Mouse (Mus musculus): ENCODE data around the gene Alppl2.
A peak's percentile ranks its signal among the peaks of the same experiment; 100 is the strongest.

Gene Alppl2

DNA sequence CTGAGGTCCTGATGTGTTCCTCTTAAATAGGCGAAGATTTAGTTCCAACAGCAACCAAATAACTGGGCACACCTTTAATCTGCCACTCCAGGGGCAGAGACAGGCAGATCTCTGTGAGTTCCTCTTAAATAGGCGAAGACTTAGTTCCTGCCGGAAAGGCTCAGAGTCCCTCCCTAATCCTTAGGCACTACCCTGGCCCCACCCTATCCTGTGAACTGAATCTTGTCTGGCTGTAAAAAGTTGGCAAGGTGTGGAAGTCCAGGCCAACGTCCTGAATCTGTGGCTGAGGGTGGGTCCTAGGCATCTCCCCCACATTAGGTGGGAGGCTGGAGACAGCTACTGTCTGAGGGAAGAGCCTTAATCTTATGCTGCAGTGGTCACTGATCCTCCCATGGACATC lies at the start of gene Alppl2:
Gene Alppl2 (minus strand): TSS at position 101 of the 400 bp plus-strand sequence.
- DNase-seq = no peak

- DNase-seq = no peak
Measured at GRCm38 (mm10) chr1:87131803-87132202, 42.1 kb upstream of the Alppl2 start.

- no peak for DNase-seq
Measured at GRCm38 (mm10) chr1:87127206-87128030, 37.7 kb upstream of the Alppl2 start.

DNA sequence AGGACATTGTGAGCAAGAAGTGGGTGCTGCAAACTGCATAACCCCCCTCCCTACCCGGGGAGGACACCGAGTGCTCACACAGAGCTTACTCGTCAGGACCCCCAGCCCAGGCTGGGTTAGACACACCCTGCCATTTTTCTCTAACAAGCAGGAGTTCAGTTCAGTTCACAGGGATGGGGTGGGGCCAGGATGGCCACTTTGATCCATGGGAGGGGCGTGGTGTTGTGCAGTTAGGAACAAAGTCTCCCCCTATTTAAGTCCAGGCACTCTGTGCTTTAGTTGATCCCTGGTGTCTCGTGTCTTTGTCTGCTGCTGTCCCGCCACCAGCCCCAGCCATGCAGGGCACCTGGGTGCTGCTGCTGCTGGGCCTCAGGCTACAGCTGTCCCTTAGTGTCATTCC lies 34.9 kb upstream of the Alppl2 start, which contains the start of gene Akp3:
Gene Akp3 (plus strand): TSS at position 301 of the 400 bp plus-strand sequence.
- no peak for DNase-seq

DNA sequence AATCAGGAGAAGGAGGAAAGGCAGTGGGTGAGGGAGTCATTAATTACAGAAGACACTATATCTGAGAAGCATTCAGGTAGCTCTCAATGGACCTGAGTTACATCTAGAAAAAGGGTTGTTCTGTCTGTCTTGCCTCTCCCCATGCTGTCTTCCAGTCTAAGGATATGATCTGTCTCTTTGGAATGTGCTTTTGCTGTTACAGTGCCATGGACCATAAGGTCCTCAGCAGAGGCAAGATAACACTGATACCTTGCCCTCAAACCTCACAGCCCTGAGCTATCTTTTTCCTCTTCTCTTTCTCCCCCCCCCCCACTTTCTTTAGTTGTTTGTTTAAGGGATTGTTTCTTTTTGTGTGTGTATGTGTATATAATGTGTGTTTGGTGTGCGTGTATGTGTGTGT lies 25.1 kb upstream of the Alppl2 start:
- no peak for DNase-seq

- DNase-seq = peak; percentile 46
Measured at GRCm38 (mm10) chr1:87111719-87112354, 22.1 kb upstream of the Alppl2 start.

GRCm38 (mm10) chr1:87108564-87108963 lies 18.8 kb upstream of the Alppl2 start:
- no peak for DNase-seq

- peak; percentile 7 for DNase-seq
Measured at GRCm38 (mm10) chr1:87106536-87106935, 16.8 kb upstream of the Alppl2 start.

- DNase-seq = no peak
Measured at GRCm38 (mm10) chr1:87103936-87104335, 14.2 kb upstream of the Alppl2 start.

- DNase-seq = no peak
Measured at GRCm38 (mm10) chr1:87102114-87102513, 12.4 kb upstream of the Alppl2 start.

DNA sequence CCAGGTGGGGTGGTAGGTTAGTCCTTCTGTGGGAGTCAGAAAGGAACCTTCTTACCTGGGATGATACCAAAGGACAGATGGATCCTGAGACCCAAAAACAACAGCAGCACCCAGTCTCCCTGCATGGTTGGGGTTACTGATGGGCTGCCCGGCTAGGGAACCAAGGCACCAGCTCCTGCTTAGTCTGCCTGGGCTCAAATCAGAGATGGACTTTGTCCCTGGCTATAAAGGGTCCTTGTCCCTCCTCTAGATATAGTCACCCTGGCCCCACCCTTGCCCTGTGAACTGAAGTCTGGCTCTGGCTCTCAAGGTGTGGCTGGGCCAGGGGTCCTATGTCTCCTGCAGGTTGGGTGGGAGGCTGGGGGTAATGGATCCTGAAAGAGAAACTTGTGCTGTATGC lies 11.7 kb upstream of the Alppl2 start, which contains the start of gene Alpi:
Gene Alpi (minus strand): TSS at position 196 of the 400 bp plus-strand sequence.
- DNase-seq = no peak

- DNase-seq = peak; percentile 59
Measured at GRCm38 (mm10) chr1:87098358-87098975, 8.7 kb upstream of the Alppl2 start.

DNA sequence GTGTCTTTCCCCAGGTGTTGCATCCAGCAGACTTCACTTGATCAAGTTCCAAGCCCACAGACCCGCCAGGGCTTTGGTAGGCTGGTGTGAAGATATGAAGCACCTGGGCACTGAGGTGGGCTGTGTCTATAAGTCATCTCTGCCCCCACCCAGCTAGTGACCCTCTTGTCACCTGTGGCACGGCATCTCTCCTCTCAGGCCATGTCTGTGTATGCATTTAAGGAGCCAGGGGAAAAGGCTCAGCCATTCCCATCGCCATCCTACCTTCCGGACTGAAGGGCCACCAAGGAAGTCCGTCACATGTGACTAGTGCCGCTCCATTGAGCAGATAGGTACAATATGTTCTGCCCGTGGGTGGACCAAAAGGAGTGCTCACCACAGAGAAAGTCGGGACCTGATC lies 5.9 kb upstream of the Alppl2 start:
- no peak for DNase-seq

DNA sequence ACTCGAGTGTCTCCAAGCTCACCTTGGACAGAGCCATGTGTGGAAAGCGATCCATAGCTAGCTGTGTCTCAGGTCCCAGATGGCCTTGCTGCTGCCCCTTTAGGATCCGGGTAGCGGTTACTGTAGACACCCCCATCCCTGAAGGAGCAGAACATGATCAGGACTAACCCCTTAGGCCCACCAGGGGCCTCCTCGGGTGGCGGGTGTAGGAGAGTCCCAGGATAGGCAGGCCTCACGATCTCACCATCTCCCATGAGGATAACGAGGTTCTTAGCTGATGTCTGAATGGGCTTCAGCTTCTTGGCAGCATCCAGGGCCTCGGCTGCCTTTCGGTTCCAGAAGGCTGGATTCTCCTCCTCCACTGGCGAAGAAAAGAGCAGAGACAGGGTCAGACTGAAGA lies 477 bp downstream of the Alppl2 start:
- no peak for DNase-seq

- DNase-seq = no peak
Measured at GRCm38 (mm10) chr1:87086964-87087363, 2.8 kb downstream of the Alppl2 start.

DNA sequence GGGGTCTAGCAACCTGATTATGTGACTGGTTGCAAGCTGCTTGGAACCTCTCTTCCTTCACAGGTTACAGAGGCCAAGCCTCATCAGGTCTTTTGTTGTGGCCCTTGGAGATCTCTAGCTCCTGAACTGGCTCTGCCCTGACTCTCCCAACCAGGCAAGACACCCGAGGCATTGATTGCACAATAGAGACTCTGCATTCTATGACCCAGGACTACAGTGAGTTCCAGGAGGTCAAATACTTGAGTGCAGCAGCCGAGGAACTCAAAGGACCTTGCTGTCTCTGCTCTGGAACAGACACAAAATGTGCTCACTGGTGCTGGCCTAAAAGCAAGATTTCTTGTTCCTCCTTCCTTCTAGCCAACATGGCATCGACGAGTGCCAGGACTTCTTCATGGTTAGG lies 3.5 kb downstream of the Alppl2 start:
- DNase-seq = peak; percentile 21

GRCm38 (mm10) chr1:87073776-87074175 lies 16.0 kb downstream of the Alppl2 start:
- DNase-seq = no peak

DNA sequence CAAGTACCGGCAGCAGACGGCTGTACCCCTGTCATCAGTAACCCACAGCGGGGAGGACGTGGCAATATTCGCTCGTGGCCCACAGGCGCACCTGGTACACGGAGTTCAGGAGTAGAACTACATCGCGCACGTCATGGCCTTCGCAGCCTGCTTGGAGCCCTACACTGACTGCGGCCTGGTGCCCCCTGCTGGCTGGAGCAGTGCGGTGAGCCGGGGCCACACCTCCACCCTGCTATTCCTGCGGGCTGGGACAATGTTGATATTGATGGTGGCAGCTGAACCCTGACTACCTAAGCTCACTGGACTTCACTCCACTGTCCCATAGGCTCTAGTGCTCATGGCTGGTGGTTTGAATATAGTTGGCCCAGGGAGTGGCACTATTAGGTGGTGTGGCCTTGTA lies 19.0 kb downstream of the Alppl2 start:
- DNase-seq = peak; percentile 48

DNA sequence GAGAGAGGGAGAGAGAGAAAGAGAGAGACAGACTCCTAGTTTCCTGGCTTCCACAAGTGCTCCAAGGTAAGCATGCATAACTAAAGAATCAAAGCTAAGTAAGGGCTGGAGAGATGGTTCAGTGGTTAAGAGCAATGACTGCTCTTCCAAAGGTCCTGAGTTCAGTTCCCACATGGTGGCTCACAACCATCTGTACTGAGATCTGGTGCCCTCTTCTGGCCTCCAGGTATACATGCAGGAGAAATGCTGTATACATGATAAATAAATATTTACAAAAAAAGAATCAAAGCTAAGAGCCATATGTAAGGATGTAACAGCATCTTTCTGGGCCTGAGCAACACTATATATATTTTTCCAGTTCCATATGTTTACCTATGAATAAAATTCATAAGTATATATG lies 28.8 kb downstream of the Alppl2 start:
- no peak for DNase-seq

DNA sequence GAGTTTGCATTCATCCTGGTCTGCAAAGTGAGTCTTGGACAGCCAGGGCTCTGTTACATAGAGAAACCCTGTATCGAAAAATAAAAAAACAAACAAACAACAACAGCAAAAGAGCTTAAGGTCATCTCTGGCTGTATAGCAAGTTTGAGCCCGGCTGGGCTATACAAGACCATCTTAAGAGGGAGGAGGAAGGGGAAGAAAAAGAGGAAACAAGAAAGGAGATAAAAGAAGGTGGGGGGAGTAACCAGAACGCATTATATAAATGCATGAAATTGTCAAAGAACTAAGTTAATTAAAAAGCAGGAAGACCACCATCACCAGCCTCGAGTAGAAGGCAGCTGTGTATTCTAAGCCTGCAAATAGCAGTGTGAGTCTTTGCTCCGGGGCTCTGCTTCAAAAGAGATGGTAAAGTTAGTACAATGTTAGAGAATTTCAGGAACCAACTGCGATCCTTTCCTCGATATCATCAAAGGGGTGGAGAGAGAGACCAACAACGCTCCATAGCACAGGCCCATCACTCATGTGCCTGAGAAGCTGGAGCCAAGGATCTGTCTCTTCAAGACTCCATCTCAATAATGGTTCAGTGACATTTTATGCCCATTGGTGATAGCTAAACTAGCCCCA lies 30.6 kb downstream of the Alppl2 start:
- DNase-seq = no peak

- no peak for DNase-seq
Measured at GRCm38 (mm10) chr1:87057075-87057474, 32.7 kb downstream of the Alppl2 start.

DNA sequence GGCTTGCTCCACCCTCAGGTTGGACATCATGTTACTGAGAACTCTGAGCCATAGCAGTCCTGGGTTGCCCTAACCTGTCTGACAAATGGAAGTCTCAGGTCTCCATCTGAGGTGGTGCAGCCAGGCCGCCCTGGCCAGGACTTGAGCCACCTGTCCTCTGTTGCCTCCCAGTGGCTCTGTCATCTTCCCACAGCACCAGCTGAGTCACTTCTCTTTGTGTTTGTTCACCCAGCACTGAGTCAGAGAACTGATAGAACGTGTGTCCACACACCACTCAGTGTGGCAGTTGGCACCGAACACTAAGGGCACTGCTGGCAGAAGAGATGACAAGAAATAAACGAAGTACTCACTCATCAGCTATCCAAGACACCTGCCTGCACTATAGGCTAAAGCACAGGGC lies 38.4 kb downstream of the Alppl2 start:
- no peak for DNase-seq

- no peak for DNase-seq
Measured at GRCm38 (mm10) chr1:87050700-87051099, 39.0 kb downstream of the Alppl2 start.
